Mouse (Mus musculus) liver, embryonic 16.5 days (tissue): Measurements from ENCODE around the gene Fpr-rs6. TPM values are rescaled to one million over a fixed set of nuclear protein-coding genes. Genes with fewer than 3 reads are reported as not detected.

Experiments used
- ATAC-seq: fragments of 200-750 bp; cut with Nextera tagmentation; 2 replicates; pipeline ENCODE4 v1.8.0; 2017; ENCODE audit warnings: low read depth, mild to moderate bottlenecking, moderate number of reproducible peaks, moderate library complexity
- H3K27ac ChIP-seq: fragments of 300-500 bp; sonication (generic); 2 replicates; pipeline ENCODE4 v1.5.1; 2014; ENCODE audit warnings: mild to moderate bottlenecking, low read length
- H3K27me3 ChIP-seq: fragments of 300-500 bp; sonication (generic); 2 replicates; pipeline ENCODE4 v1.6.1; 2014; ENCODE audit warnings: low read depth, low read length, mixed read lengths; ENCODE audit not compliant: control insufficient read depth, insufficient read depth
- H3K36me3 ChIP-seq: fragments of 300-500 bp; sonication (generic); 2 replicates; pipeline ENCODE4 v1.6.1; 2014; ENCODE audit warnings: mild to moderate bottlenecking; ENCODE audit not compliant: control insufficient read depth, insufficient read depth
- H3K4me1 ChIP-seq: fragments of 300-500 bp; sonication (generic); 2 replicates; pipeline ENCODE4 v1.6.1; 2014; ENCODE audit warnings: low read depth, low read length, mixed read lengths; ENCODE audit not compliant: control insufficient read depth
- H3K4me2 ChIP-seq: fragments of 300-500 bp; sonication (generic); 2 replicates; pipeline ENCODE4 v1.6.1; 2014; ENCODE audit warnings: low read depth, low read length, mixed read lengths
- H3K4me3 ChIP-seq: fragments of 300-500 bp; sonication (generic); 2 replicates; pipeline ENCODE4 v1.5.1; 2014; ENCODE audit warnings: low read depth, mild to moderate bottlenecking, low read length
- H3K9ac ChIP-seq: fragments of 300-500 bp; sonication (generic); 2 replicates; pipeline ENCODE4 v1.6.1; 2014; ENCODE audit warnings: low read depth, low read length
- H3K9me3 ChIP-seq: fragments of 300-500 bp; sonication (generic); replicated peaks from 2 replicates; pipeline ENCODE4 v1.6.1; 2016; ENCODE audit warnings: low read length; ENCODE audit not compliant: control insufficient read depth
- polyA plus RNA-seq: library from polyadenylated mRNA; unstranded; fragments of >200 nt; fragmentation: Nextera tagmentation; extraction: Ambion mirVana; gene quantifications from 2 replicates; pipeline ENCODE4 v1.2.1, GENCODE M21; 2015

The Fpr-rs6 gene
- polyA plus RNA-seq, result not detected in 2 replicates

DNA sequence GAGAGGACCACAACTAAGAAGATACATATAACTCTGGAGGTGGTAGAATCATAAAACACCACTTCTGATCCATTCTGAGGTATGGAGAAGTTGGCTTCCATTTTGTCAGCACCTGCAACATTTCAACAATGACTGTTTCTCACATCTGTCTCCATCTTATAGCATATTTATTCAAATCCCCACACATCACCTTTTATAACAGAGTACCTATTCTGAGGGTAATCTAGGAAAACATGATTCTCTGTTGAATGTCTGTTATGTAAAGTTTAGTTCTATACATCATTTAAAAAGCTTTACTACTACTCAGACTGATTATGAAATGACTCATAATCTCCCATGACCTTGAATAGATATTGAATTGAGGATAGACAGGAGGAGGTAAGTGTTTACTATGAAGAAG lies at the start of gene Fpr-rs6:
Gene Fpr-rs6 (minus strand): TSS at position 101 of the 400 bp plus-strand sequence.
- Histone ChIP-seq H3K4me2 (no peak within 1 kb of the TSS), H3K9me3 (no peaks in the 10 kb centered on the region; the same call in 1 of the 2 replicates), H3K4me3 (no peak within 1 kb of the TSS), H3K36me3 (no peaks in the 10 kb centered on the region), H3K27ac (no peak within 1 kb of the TSS), H3K27me3 (no peaks in the 10 kb centered on the region), H3K9ac (no peak within 1 kb of the TSS), H3K4me1 (no peaks in the 10 kb centered on the region)
- no peak for ATAC-seq

Other genes starting within 250 kb of the Fpr-rs6 start
- gene Vmn2r104, start 134.8 kb downstream of the Fpr-rs6 start, polyA plus RNA-seq, result not detected in 2 replicates
- not detected in 2 replicates for gene Fpr-rs7, start 68.9 kb downstream of the Fpr-rs6 start, polyA plus RNA-seq
- not detected in 2 replicates for gene Vmn2r105, start 52.0 kb upstream of the Fpr-rs6 start, polyA plus RNA-seq
- not detected in 2 replicates for gene Vmn2r106, start 102.5 kb upstream of the Fpr-rs6 start, polyA plus RNA-seq
- not detected in 2 replicates for gene Vmn2r107, start 162.1 kb upstream of the Fpr-rs6 start, polyA plus RNA-seq
- not detected in 2 replicates for gene Vmn1r224, start 231.0 kb upstream of the Fpr-rs6 start, polyA plus RNA-seq